Mouse (Mus musculus): ENCODE results near the gene Tspo. TPM values are rescaled to one million over a fixed set of nuclear protein-coding genes. Genes with fewer than 3 reads are reported as not detected.

Tspo gene
- 447 TPM for polyA plus RNA-seq (2017; shearing (Covaris generic))

GRCm38 (mm10) chr15:83563327-83563856 lies at the start of gene Tspo, which contains the start of gene Mcat:
TSS of gene Tspo (plus strand) at chr15:83563592.
TSS of gene Mcat (minus strand) at chr15:83563787.

GRCm38 (mm10) chr15:83526424-83527091 lies 36.8 kb upstream of the Tspo start, which contains the start of gene Bik:
TSS of gene Bik (plus strand) at chr15:83526862.

GRCm38 (mm10) chr15:83594513-83595363 lies 31.3 kb downstream of the Tspo start, which contains the start of gene Ttll12:
TSS of gene Ttll12 (minus strand) at chr15:83595157.

Other genes starting within 250 kb of the Tspo start
- 15.1 TPM for gene Arfgap3, start 213.3 kb upstream of the Tspo start, polyA plus RNA-seq (2017; shearing (Covaris generic))
- 42.5 TPM for gene Pacsin2, start 99.0 kb upstream of the Tspo start, polyA plus RNA-seq (2017; shearing (Covaris generic))
- gene Ttll1, start 52.7 kb upstream of the Tspo start, polyA plus RNA-seq (2017; shearing (Covaris generic)) = 14.3 TPM
- 2.3 TPM for gene Bik, start 36.7 kb upstream of the Tspo start, polyA plus RNA-seq (2017; shearing (Covaris generic))
- 3.2 TPM for gene Mcat, start 195 bp downstream of the Tspo start, polyA plus RNA-seq (2017; shearing (Covaris generic))
- gene Ttll12, start 31.6 kb downstream of the Tspo start, polyA plus RNA-seq (2017; shearing (Covaris generic)) = 23.9 TPM
- not detected for gene Scube1, start 161.4 kb downstream of the Tspo start, polyA plus RNA-seq (2017; shearing (Covaris generic))
- gene Mpped1, start 215.9 kb downstream of the Tspo start, polyA plus RNA-seq (2017; shearing (Covaris generic)) = not detected

All from activated CD4-positive, CD25-positive, alpha-beta regulatory T cell, adult 9 weeks (primary cell).